Mouse (Mus musculus) olfactory bulb, adult 2 months (tissue): ENCODE measurements around the gene Eno2.
"Not testable (repeated sequence)": the region's sequence is repeated elsewhere in the genome, so short reads cannot be mapped to it uniquely, and the experiment has no call there.

Source experiments
- CTCF ChIP-seq: fragments of 200-500 bp; IDR thresholded peaks from 2 replicates; pipeline ENCODE4 v1.5.1; 2012; ENCODE audit warnings: low read depth, mild to moderate bottlenecking, low read length, moderate library complexity; ENCODE audit not compliant: insufficient read depth
- POLR2A ChIP-seq: fragments of 200-500 bp; IDR thresholded peaks from 2 replicates; pipeline ENCODE4 v1.6.1; 2012; ENCODE audit warnings: mild to moderate bottlenecking, low read depth, low read length, moderate library complexity; ENCODE audit not compliant: insufficient read depth

DNA sequence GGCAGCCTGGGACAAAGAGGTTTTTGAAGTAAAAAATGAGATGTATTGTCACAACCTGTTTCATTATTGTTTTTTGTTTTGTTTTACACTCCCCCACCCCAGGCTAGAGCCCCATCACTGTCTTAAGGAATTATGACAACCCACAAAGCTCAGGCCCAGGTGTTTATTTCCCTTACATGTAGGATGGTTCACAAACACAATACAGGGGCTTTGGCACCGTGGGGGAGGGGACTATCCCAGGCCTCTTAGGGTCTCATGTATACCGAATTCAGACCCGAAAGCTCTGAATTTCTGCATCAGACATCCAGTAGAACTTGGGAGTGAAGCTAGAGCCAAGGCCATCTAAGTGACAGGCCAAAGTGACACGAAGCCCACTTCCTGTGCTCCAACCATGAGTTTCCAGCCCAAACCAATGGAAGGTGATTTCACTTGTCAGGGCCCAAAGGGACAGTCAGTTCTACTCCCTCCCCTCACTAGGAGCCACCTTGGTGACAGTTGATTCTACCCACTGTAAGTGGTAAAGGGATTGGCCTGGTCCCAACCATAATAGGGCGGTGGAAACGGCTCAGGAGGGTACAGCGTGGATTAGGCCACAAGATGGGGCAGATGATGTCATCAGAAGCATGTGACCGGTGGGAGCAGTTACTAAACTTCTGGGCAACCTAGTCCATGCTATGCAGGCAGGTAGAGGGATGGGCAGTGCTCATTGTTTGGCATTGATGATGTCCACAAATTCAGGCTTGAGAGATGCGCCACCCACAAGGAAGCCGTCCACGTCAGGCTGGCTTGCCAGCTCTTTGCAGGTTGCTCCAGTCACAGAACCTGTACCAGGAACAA lies 41.3 kb upstream of the Eno2 start:
- not testable (repeated sequence) for TF ChIP-seq POLR2A, CTCF
